Mouse (Mus musculus) WW6 (cell line): ENCODE measurements around the gene Ntn3.

Source experiments
- DNase-seq: peaks from one replicate; pipeline ENCODE4 v3.0.0-alpha.2; 2013; ENCODE audit warnings: low read depth, low spot score

The Ntn3 gene

DNA sequence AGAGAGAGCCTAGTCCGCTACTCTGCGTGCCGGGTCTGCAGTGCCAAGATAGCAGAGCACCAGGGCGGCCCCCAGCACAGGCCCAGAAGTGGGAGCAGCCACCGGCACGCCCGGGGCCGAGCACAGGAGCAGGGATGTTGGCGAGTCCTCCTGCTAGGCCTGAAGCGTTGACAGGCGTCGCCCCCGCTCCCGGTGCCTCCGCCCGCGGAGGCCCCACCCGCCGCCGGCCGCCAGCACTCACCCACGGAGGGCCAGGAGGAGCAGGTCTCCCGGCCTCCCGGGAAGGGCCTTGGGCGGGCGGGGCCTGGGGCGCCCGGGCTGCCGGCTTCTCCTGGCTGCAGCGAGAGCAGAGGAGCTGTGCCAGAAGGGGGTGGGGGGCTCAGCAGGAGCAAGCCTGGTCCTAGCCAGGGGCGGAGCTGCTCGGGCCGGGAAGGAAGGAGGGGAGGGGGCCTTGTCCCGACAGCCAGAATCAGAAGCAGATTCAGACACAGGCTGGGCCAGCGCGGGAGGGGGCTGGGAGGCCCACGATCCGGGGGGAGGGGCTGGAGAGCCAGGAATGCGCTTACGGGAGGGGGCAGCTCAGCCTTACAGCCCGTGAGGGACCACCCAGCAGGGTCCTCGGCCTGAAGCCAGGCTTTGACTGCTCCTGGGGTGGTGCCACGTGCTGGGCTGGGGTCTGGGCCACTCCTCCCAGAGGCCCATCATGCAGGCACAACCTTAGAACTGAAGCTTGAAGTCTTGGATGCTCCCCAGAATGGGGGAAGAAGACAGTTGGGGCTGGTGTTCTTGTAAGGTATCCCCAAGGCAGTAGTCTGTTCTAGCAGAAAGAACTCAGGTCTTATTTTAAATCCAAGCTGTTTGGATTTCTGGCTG, at the start of gene Ntn3:
Ntn3 (minus strand) TSS at position 489 of the 873 bp plus-strand sequence.
- no peak for DNase-seq

DNA sequence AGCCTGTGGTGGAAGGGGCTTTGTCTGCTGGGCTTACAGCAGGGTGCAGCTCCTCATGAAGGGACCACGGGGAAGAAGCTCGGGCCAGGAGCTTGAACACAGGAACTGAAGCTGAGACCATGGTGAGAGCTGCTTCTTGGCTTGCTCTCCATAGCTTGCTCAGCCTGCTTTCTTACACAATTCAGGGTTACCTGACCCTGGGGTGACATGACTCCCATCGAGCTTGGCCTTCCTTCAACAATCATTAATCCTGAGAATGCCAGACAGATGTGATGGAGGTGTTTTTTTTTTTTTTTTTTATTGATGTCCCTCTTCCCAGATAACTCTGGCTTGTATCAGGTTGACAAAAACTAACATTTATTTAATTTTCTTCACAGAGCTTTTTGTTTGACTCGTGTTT, 49.6 kb upstream of the Ntn3 start:
- no peak for DNase-seq

DNA sequence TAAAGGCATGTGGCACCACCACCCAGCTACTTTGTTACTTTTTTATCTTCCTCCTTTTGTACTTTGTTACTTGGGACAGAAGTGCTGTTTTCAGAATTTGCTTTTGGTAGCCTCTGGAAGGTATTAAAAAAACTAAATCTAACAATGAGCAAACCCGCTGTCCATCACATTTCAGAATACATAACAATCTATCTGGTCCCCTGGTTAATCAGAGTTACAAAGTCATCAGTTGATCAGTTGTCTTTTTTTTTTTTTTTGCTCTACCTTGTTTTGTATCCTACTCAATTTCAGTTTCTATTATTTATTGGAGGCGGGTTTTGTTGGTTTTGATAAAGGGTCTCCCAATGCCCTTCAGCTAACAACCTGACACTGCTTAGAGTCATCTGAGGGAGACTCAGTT, 43.0 kb upstream of the Ntn3 start:
- no peak for DNase-seq

- peak; percentile 96 for DNase-seq
These were observed 42.2 kb upstream of the Ntn3 start, which contains the start of gene Ccnf for GRCm38 (mm10) chr17:24251320-24252069. Gene Ccnf (minus strand): TSS chr17:24251484.

DNA sequence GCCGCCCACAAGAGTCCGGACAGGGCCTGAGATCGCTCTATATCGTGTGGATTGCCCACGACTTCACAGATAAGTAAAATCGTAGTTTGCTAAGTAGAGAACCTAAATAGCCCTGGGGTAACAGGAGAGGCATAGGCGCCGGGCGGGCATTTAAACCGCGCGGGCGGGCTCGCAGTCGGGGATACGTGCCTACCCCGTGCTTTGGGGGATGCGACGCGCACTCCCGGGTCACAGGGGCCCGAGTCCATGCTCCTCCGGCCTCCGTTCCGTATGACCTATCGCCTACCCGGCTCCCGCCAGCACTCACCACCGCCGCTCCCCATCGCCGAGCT, 41.6 kb upstream of the Ntn3 start:
- no peak for DNase-seq

DNA sequence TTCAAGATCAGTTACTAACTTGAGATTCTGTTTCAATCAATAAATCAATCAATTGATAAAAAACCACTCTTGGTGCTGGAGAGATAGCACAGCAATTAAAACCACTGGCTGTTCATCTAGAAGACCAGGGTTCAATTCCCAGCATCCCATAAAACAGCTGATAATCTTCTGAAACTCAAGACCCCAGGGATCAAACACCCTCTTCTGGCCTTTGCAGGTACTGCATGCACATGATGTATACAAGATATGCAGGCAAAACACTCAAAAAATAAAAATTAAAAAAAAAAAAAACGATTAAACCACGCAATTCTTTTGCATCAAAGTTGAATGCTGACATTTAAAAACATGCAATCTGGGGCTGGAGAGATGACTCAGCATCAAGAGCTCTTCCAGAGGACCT, 39.3 kb upstream of the Ntn3 start:
- no peak for DNase-seq

GRCm38 (mm10) chr17:24244061-24244460, 34.7 kb upstream of the Ntn3 start:
- no peak for DNase-seq

DNA sequence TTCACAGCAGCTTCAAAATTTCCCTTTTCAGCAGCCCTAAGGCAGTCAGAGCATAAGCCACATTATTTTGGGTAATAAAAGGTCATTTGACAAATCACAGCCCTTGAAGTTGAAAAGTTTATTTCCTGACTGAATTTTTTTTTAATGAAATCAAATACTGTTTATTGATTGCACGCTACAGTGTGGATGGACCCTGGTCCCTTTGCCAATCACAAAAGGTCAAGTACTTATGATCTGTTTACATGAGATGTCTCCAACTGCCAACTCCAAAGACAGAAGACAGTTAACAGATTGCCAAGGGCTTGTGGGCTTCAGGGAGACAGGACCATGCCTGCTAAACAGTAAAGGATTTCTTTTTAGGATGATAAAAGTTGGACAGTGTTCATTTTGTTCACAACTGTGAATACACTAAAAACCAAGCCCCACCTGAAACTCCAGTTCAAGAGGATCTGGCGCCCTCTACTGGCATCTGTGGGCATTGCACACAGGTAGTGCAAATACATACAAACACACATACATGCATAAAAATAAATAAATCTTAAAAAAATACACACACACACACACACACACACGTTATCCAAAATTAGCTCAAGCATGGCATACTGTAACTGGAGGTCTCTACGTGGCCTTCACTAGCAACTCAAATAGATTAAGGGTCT, 34.1 kb upstream of the Ntn3 start:
- no peak for DNase-seq

DNA sequence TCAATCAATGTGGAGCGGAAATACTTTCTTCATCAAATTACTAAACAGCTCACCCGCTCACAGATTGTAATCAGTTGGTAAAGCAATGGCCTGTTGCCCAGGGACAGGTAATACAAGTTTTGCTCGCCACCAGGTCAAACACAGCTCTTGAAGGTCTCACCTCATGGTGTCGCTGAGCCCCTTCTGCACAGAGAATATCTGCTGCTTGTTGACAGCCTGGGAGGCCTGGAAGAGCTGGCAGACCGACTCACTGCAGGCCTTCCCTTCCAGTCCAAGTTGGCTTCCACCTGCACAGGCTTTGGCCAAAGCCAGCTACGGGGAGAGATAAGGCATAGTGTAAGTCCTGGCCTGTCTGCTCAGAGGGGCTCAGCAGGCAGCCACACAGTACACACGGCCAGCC, 27.6 kb upstream of the Ntn3 start:
- no peak for DNase-seq

GRCm38 (mm10) chr17:24236479-24236878, 27.1 kb upstream of the Ntn3 start:
- no peak for DNase-seq

GRCm38 (mm10) chr17:24227941-24228340, 18.6 kb upstream of the Ntn3 start:
- no peak for DNase-seq

GRCm38 (mm10) chr17:24226721-24227120, 17.4 kb upstream of the Ntn3 start:
- no peak for DNase-seq

GRCm38 (mm10) chr17:24225851-24226250, 16.5 kb upstream of the Ntn3 start:
- no peak for DNase-seq

DNA sequence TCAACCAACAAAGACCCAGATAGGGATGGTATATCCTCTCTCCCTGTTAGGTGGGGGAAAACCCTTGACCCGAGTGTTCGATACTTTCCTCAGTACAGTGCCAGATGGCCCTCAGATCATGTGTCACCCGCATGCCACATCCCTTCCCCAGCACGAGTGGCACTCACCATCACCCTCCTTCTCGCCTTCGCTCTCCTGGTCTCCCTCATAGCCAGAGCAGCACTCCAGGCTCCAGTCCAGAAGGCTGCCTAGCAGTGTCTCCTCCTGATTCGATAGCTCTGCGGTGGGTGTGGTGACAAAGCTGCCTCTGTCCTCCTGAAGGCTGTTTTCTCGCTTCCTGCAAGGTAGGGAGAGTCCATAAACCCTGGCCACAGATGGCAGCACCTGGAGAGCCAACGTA, 15.4 kb upstream of the Ntn3 start:
- no peak for DNase-seq

GRCm38 (mm10) chr17:24223513-24223912, 14.2 kb upstream of the Ntn3 start:
- DNase-seq = no peak

DNA sequence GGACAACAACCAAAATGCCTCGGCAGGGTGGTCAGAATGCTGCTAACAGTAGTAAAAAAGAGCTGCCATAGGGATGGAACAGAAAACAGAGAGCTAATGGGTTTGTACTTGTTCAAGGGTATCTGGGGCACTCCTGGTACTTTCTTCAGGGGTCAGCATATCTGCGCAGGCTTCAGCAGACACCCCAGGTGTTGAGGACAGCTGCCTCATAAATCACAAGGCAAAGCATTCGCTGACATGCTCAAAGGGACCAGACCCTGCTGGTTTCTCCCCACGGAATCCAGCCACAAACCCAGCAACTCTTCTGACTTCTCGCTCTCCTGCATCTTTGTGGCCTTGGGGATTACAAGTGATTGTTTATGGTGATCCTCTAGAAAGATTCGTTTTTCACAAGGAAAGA, 13.3 kb upstream of the Ntn3 start:
- no peak for DNase-seq

- DNase-seq = peak; percentile 90
These were observed 11.4 kb upstream of the Ntn3 start, which contains the start of gene Tedc2 for GRCm38 (mm10) chr17:24220435-24221411. Gene Tedc2 (minus strand): TSS chr17:24220851.

DNA sequence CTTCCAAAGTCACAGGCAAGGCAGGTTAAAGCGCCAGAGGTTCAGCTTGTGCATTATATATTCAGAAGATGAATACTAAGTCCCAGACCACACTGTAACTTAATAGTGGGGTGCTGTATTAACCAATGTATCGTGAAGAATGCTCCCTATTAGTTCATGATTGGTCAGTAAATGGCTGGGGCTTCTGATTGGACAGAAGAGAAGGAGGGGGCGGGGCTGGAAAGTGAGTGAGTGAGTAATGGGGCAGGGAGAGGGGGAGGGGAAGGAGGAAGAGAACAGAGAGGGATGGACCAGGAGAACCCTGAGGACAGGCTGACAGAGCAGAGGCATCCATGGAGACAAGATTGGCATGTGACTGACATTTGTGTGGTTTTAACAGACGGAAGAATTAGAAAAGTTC, 7.5 kb upstream of the Ntn3 start:
- DNase-seq = no peak

GRCm38 (mm10) chr17:24213186-24213585, 3.9 kb upstream of the Ntn3 start:
- DNase-seq = no peak

GRCm38 (mm10) chr17:24212441-24213018, 3.2 kb upstream of the Ntn3 start:
- no peak for DNase-seq
